Mouse (Mus musculus) neural tube, embryonic 15.5 days (tissue): ENCODE measurements at regions not wholly inside any gene's neighbourhood (a gene's known extent, or its start where the extent isn't known, plus 50 kb on each side); places are given as distances from the start of the nearest gene placed in this dataset.

Experiments
- ATAC-seq: fragments of 200-750 bp; cut with Nextera tagmentation; 2 replicates; pipeline ENCODE4 v1.8.0; 2017; ENCODE audit warnings: mild to moderate bottlenecking, moderate TSS enrichment, moderate library complexity; ENCODE audit not compliant: low FRiP score
- H3K27ac ChIP-seq: fragments of 300-500 bp; sonication (generic); replicated peaks from 2 replicates; pipeline ENCODE4 v1.5.1; 2015; ENCODE audit warnings: mild to moderate bottlenecking, inconsistent platforms
- H3K27me3 ChIP-seq: fragments of 300-500 bp; sonication (generic); replicated peaks from 2 replicates; pipeline ENCODE4 v1.6.1; 2015; ENCODE audit warnings: inconsistent platforms
- H3K36me3 ChIP-seq: fragments of 300-500 bp; sonication (generic); 2 replicates; pipeline ENCODE4 v1.6.1; 2015; ENCODE audit warnings: inconsistent platforms
- H3K4me1 ChIP-seq: fragments of 300-500 bp; sonication (generic); 2 replicates; pipeline ENCODE4 v1.6.1; 2015; ENCODE audit warnings: inconsistent platforms
- H3K4me2 ChIP-seq: fragments of 300-500 bp; sonication (generic); 2 replicates; pipeline ENCODE4 v1.6.1; 2015; ENCODE audit warnings: inconsistent platforms, mild to moderate bottlenecking, moderate library complexity
- H3K4me3 ChIP-seq: fragments of 300-500 bp; sonication (generic); replicated peaks from 2 replicates; pipeline ENCODE4 v1.5.1; 2015; ENCODE audit warnings: mild to moderate bottlenecking, inconsistent platforms
- H3K9ac ChIP-seq: fragments of 300-500 bp; sonication (generic); replicated peaks from 2 replicates; pipeline ENCODE4 v1.6.1; 2015; ENCODE audit warnings: mild to moderate bottlenecking, inconsistent platforms
- H3K9me3 ChIP-seq: fragments of 300-500 bp; sonication (generic); replicated peaks from 2 replicates; pipeline ENCODE4 v1.6.1; 2016; ENCODE audit warnings: inconsistent platforms
- WGBS: fragments of 180-500 bp; shearing (Covaris S2); methylation state at CpG from one replicate; pipeline ENCODE4 v1.1.7; 2015; ENCODE audit warnings: mixed read lengths; 5-methylcytosine and 5-hydroxymethylcytosine counted together

DNA sequence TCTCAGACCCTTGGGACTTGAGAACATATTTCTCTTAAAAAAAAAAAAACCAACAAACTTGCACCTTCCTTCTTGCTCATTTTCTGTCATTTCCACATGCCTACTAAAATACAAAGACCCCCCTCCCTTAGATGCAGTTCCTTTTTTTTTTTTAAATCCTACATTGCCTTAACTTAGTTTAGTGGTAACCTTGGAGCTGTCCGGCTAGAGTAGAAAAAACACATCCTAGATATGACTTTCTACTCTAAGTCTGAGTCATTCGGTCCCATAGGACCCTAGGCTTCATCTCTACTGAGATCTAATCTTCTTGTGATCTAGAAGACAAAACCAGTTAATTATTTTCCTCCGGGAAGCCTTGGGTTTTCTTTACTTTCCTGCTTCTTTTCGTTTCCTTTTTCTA lies 105.1 kb upstream of the Ccdc54 start:
- Histone ChIP-seq H3K27ac (no peak overlapping the region), H3K36me3 (no peaks in the 10 kb centered on the region), H3K4me2 (no peak overlapping the region), H3K4me1 (no peaks in the 10 kb centered on the region), H3K9me3 (no peaks in the 10 kb centered on the region), H3K9ac (no peak overlapping the region), H3K27me3 (no peaks in the 10 kb centered on the region), H3K4me3 (no peak overlapping the region)
- ATAC-seq, result no peak
- 86% methylated on average over 4 of the region's 4 CpGs for WGBS

DNA sequence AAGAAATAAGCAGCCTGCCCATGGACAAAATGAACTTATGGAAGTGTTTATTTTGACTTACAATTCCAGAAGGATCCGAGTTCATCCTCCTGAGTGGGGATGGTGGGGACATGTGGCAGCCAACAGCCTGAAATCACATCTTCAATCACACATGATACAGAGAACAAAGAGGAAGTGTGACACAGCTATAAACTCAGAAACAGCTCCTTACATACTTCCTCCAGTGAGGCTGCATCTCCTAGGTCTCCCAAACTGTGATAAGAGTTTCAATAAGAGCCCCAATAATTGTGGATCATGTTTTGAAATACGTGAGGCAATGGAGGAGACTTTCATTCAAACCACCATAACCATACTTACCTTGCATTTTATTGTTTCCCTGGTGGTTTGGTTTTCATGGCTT lies 103.1 kb upstream of the Ccdc54 start:
- H3K36me3 ChIP-seq, result no peaks in the 10 kb centered on the region
- H3K27me3 ChIP-seq, result no peaks in the 10 kb centered on the region
- no peak overlapping the region for H3K27ac ChIP-seq
- no peak for ATAC-seq
- H3K9me3 ChIP-seq, result no peaks in the 10 kb centered on the region
- no peak overlapping the region for H3K4me2 ChIP-seq
- H3K9ac ChIP-seq, result no peak overlapping the region
- H3K4me3 ChIP-seq, result no peak overlapping the region
- peaks cover 6% of the 10 kb centered on the region; the same call in 1 of the 2 replicates for H3K4me1 ChIP-seq
- 84% methylated on average over 2 of the region's 2 CpGs for WGBS

DNA sequence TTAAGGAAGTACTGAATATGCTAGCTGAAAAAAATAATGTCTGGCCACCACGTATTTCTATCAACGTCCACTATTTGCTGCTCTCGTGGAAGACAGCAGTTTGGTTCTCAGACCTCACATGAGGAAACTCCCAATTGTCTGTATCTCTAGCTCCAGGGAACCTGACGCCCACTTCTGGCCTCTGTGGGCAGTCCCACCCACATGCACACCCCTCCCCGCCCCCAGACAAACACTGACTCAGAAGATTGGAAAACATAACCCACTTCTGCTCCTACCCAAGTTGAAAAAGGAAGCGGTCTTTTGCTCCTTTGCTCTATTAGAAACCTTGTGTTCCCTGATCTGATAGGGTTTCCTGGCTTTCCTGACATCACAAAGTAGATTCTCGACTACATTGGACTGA lies 99.9 kb upstream of the Ccdc54 start:
- no peak for ATAC-seq
- H3K36me3 ChIP-seq, result no peaks in the 10 kb centered on the region

DNA sequence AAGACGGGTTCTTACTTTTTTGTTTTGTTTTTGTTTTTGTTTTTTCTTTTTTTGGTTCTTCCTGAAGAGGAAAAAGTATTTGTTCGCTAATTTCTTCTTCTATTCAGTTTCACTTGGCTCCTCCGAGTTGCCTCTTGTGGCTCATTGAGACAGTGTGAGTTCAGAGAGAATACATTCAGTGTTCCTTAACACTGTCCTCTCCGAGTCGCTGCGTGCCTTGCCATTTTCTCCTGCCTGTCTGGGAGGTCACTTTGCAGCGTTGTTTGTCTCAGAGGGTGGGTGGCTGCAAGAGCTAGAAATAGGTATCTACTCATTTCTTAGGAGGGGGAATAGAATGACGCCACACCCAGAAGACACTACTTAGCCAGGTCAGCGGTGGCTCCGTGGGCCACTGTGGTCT lies 98.6 kb upstream of the Ccdc54 start:
- Histone ChIP-seq H3K27ac (no peak overlapping the region), H3K9ac (no peak overlapping the region), H3K27me3 (no peaks in the 10 kb centered on the region), H3K4me3 (peak overlapping the region; percentile 9), H3K4me1 (peaks cover 8% of the 10 kb centered on the region; the same call in 1 of the 2 replicates), H3K36me3 (no peaks in the 10 kb centered on the region), H3K4me2 (peak overlapping the region; percentile 37), H3K9me3 (no peaks in the 10 kb centered on the region)
- no peak for ATAC-seq
- 66% methylated on average over 10 of the region's 10 CpGs for WGBS

More for the DNA sequence above, 99.9 kb upstream of the Ccdc54 start:
- H3K9me3 ChIP-seq, result no peaks in the 10 kb centered on the region
- H3K9ac ChIP-seq, result no peak overlapping the region
- H3K27me3 ChIP-seq, result no peaks in the 10 kb centered on the region
- H3K4me2 ChIP-seq, result no peak overlapping the region
- no peak overlapping the region for H3K27ac ChIP-seq
- H3K4me1 ChIP-seq, result peaks cover 8% of the 10 kb centered on the region; the same call in 1 of the 2 replicates
- no peak overlapping the region for H3K4me3 ChIP-seq
- WGBS, result 88% methylated on average over 7 of the region's 7 CpGs

DNA sequence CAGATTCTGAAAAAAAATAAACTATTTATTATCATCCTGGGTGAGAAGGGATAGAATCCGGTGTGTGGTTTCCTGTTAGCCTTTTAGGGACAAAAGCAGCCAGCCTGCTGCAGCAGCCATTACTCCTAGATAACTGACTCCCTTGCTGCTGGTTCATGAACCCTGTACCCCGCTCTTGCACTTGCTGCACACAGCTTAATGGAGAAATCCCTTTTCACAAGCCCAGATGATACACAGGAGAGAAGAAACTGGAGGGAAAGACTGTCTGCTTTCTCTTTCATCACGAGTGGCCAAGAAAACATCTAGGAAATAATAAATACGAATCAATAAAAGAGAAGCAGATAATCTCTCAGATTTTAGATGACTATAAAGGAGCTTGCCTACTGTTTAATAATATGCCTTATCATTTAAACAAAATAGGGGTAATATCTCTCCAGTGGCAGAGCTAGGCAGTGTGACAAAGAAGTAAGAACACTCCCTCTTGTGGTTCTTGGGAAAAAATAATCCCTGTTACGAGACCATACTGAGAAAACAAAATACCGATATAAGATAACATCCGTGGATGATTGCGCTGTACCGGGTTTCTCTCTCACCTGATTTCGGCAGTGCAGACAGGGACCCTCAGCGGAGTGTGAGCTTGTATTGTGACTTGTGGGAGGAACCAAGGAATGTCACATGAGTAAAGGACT lies 98.0 kb upstream of the Ccdc54 start:
- 60% methylated on average over 11 of the region's 11 CpGs for WGBS
- H3K4me3 ChIP-seq, result peak overlapping the region; percentile 9; the same call in 1 of the 2 replicates
- H3K27ac ChIP-seq, result 0 out of 2 replicates have a peak overlapping the region, but pooled peaks have one; percentile 9
- H3K4me2 ChIP-seq, result peak overlapping the region; percentile 37
- peaks cover 8% of the 10 kb centered on the region; the same call in 1 of the 2 replicates for H3K4me1 ChIP-seq
- no peaks in the 10 kb centered on the region for H3K9me3 ChIP-seq
- no peaks in the 10 kb centered on the region for H3K27me3 ChIP-seq
- H3K9ac ChIP-seq, result no peak overlapping the region
- ATAC-seq, result peak; percentile 82; the same call in 1 of the 2 replicates
- H3K36me3 ChIP-seq, result no peaks in the 10 kb centered on the region

DNA sequence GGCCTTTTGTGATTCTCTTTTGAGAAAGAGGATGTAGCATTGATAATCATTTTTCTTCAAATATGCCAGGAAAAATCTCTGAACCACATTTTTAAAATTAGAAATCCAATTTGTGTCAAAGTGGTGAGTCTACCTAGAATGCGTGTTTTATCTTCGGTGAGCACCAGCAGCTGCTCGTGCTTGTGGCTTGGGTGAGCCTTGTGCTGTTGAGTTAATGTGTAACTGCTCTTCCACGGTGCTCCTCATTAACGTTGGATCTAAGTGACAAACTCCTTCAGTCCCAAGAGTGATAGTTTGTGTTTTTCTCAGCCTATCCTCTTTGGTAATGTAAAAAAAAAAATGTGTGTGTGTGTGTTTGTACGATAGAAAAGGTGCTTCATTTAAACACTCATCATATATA lies 88.7 kb upstream of the Ccdc54 start:
- no peak overlapping the region for H3K9ac ChIP-seq
- H3K27ac ChIP-seq, result no peak overlapping the region
- no peak for ATAC-seq
- H3K36me3 ChIP-seq, result no peaks in the 10 kb centered on the region
- 65% methylated on average over 6 of the region's 6 CpGs for WGBS
- H3K4me2 ChIP-seq, result no peak overlapping the region
- H3K4me3 ChIP-seq, result no peak overlapping the region
- no peaks in the 10 kb centered on the region for H3K9me3 ChIP-seq
- H3K4me1 ChIP-seq, result no peaks in the 10 kb centered on the region
- no peaks in the 10 kb centered on the region for H3K27me3 ChIP-seq

DNA sequence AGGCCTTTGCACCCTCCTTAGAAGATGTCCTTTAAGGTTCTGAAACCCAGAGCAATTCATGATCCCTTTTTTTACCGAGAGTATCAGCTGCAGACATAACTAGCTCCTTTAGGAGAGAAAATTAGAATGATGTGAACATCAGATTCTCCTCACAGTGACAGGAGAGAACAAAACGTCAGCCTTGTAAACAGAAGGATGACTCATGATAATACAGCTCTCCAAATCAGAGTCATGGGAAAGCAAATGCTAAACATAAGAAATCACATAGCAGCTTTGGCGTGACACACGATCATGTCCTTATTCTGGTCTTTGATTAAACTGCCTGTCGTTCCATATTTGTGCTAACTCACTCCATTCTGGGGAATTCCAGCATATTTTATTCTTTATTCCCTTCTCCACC lies 82.4 kb upstream of the Ccdc54 start:
- no peak overlapping the region for H3K4me2 ChIP-seq
- no peaks in the 10 kb centered on the region for H3K9me3 ChIP-seq
- no peak overlapping the region for H3K9ac ChIP-seq
- no peak overlapping the region for H3K4me3 ChIP-seq
- H3K27me3 ChIP-seq, result no peaks in the 10 kb centered on the region
- ATAC-seq, result no peak
- no peaks in the 10 kb centered on the region for H3K36me3 ChIP-seq
- no peaks in the 10 kb centered on the region for H3K4me1 ChIP-seq
- H3K27ac ChIP-seq, result no peak overlapping the region
- WGBS, result 85% methylated on average over 5 of the region's 5 CpGs

DNA sequence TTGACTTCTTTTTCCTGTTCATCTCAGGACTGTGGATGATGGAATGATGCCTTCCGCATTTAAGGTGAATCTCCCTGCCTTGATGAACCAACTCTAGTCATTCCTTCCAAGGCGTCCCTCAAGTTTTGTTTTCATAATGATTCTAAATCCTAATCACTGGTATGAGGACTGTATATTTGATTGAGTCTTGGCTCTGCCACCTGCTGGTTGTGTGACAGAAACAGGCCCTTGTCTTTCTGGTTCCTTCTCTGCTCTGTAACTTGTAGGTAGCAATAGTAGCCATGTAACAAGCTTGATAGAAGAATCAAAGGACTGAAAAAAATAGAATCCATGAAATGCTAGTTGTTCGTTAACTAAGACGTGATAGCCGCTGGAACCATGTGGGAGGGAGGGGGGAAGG lies 81.8 kb upstream of the Ccdc54 start:
- Histone ChIP-seq H3K4me1 (no peaks in the 10 kb centered on the region), H3K4me3 (no peak overlapping the region), H3K27ac (no peak overlapping the region), H3K27me3 (no peaks in the 10 kb centered on the region), H3K9me3 (no peaks in the 10 kb centered on the region), H3K9ac (no peak overlapping the region), H3K4me2 (no peak overlapping the region), H3K36me3 (no peaks in the 10 kb centered on the region)
- ATAC-seq, result no peak
- 79% methylated on average over 5 of the region's 5 CpGs for WGBS

DNA sequence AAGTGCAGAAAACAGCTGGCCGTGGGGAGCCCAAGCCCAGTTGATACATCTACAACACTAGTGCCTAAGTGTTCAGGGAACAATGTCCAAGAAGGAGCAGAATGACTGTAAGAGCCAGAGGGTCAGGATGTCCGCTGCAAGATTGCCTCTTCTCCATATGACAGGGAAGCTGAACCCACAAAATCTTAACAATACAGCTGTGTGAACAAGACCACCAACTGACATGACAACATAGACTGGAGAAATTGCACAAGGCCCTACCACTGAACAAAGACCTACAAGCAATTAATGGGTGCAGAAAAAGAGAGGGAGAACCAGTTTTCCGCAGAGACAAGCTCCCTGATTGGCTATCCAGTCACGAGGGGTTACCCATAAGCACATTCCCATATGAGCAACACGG lies 80.2 kb upstream of the Ccdc54 start:
- 91% methylated on average over 5 of the region's 5 CpGs for WGBS
- Histone ChIP-seq H3K4me3 (no peak overlapping the region), H3K4me1 (no peaks in the 10 kb centered on the region), H3K27me3 (no peaks in the 10 kb centered on the region), H3K9ac (no peak overlapping the region), H3K4me2 (no peak overlapping the region), H3K27ac (no peak overlapping the region), H3K36me3 (no peaks in the 10 kb centered on the region), H3K9me3 (no peaks in the 10 kb centered on the region)
- no peak for ATAC-seq

DNA sequence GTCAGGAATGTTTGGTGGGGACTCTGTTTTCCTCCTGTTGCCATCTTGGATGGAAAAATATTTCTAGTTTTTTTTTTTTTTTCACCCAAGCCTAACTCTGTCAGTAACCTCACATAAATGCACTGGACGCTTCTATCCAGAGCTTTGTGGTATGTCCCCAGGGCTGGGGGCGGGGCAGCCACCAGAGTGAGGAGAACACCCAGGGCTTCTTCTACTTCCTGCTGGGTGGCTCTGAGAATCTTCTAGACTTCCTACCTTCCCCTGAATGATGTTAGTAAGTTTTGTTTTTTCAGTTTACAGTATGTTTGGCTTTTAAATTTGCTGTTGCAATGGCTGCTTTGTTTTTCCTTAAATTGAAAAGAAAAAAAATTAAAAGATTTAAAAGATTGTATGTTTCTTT lies 73.3 kb upstream of the Ccdc54 start:
- H3K27me3 ChIP-seq, result no peaks in the 10 kb centered on the region
- no peaks in the 10 kb centered on the region for H3K9me3 ChIP-seq
- H3K27ac ChIP-seq, result no peak overlapping the region
- no peak overlapping the region for H3K9ac ChIP-seq
- no peak overlapping the region for H3K4me3 ChIP-seq
- no peaks in the 10 kb centered on the region for H3K4me1 ChIP-seq
- no peak overlapping the region for H3K4me2 ChIP-seq
- WGBS, result 62% methylated on average over 2 of the region's 2 CpGs
- H3K36me3 ChIP-seq, result no peaks in the 10 kb centered on the region
- no peak for ATAC-seq
